In the genomic region with DNA sequence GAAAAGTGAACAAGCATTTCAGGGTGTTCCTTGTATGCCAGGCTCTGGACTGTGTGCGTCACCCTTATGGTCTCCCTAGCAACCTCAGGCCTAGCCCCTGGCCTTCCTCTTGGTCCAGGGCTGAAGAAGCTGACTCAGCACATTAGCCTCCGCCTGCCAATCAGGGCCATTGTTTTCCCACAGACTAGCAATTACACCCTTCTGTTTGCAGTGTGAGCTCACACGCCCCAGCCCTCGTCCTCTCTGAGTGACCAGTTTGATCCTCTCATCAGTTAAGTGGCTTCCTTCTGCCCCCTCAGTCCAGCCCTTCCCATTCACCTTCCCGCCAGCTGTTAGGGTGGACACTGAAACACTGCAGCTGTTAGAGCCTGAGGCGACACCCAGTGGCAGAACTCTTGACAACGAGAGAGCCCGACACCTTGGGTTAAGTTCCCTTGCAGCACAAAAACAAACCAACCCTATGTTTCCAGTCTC, we compare ENCODE assay signal across 9 mouse cellular contexts. TPM values are rescaled to one million over a fixed set of nuclear protein-coding genes. Genes with fewer than 3 reads are reported as not detected.
DNase-seq lines count a peak whose midpoint lies in the region; ATAC-seq lines count a peak whose summit lies in the region.
"Had no signal": no experiment of that assay in that cellular context is flagged by ENCODE, and none has a peak within 500 bp of the region (broad histone marks: within the 10 kb centered on the region; RNA-seq: fewer than 3 reads in every experiment).

No protein-coding gene starts in this region.

- DNase-seq in A20 (ENCODE audit: low read depth, low spot score): peak; percentile 49
- DNase-seq in kidney, postnatal 25 days: peak; percentile 61 to 71
- DNase-seq in midbrain, embryonic 10.5 days (ENCODE audit: low spot score): peak; percentile 77
- DNase-seq in frontal cortex, postnatal 36 days (ENCODE audit: low spot score in 2 of 2): no peak
- DNase-seq in urinary bladder, postnatal 4 days (ENCODE audit: low spot score in 2 of 2): no peak

- ATAC-seq in common myeloid progenitor, adult 5-6 weeks (replicated peaks; ENCODE audit: low read depth, poor library complexity, severe bottlenecking): peak; percentile 53
- peak; percentile 68 for ATAC-seq in heart, embryonic 15.5 days (replicated peaks; ENCODE audit: insufficient number of reproducible peaks, insufficient read depth, low FRiP score, low read depth)
- ATAC-seq in monocyte, adult 5-6 weeks (replicated peaks; ENCODE audit: insufficient number of reproducible peaks, low FRiP score, low TSS enrichment, poor library complexity, severe bottlenecking): no peak

- peak overlapping the region; percentile 48 for H3K4me2 ChIP-seq in heart, embryonic 15.5 days
- H3K4me2 ChIP-seq: liver, embryonic 15.5 days had no signal

- no peak overlapping the region for H3K27ac ChIP-seq in heart, embryonic 15.5 days
- peak overlapping the region; percentile 61 for H3K27ac ChIP-seq in midbrain, embryonic 10.5 days (replicated peaks)
- H3K27ac ChIP-seq: liver, embryonic 15.5 days had no signal

- H3K36me3 ChIP-seq in heart, embryonic 15.5 days: no peaks in the 10 kb centered on the region
- no peaks in the 10 kb centered on the region for H3K36me3 ChIP-seq in midbrain, embryonic 10.5 days
- H3K36me3 ChIP-seq: liver, embryonic 15.5 days had no signal

- 0 out of 2 replicates have a peak overlapping the region, but pooled peaks have one; percentile 13 for H3K4me3 ChIP-seq in heart, embryonic 15.5 days
- peak overlapping the region; percentile 18; the same call in 1 of the 2 replicates for H3K4me3 ChIP-seq in midbrain, embryonic 10.5 days
- H3K4me3 ChIP-seq: liver, embryonic 15.5 days had no signal

- H3K4me1 ChIP-seq in heart, embryonic 15.5 days (replicated peaks): peaks cover 11% of the 10 kb centered on the region
- H3K4me1 ChIP-seq in midbrain, embryonic 10.5 days: peaks cover 13% of the 10 kb centered on the region

- no peaks in the 10 kb centered on the region for H3K27me3 ChIP-seq in heart, embryonic 15.5 days
- H3K27me3 ChIP-seq in midbrain, embryonic 10.5 days (ENCODE audit: low read depth, poor library complexity, severe bottlenecking): 0 out of 2 replicates have a peak, but pooled peaks cover 6% of the 10 kb centered on the region

- WGBS in heart, embryonic 15.5 days: 10% methylated on average over 8 of the region's 8 CpGs
- WGBS in midbrain, embryonic 10.5 days: 9% methylated on average over 8 of the region's 8 CpGs

- H3K9me3 ChIP-seq in heart, embryonic 15.5 days (replicated peaks): no peaks in the 10 kb centered on the region
- H3K9me3 ChIP-seq in midbrain, embryonic 10.5 days (replicated peaks): no peaks in the 10 kb centered on the region
- H3K9me3 ChIP-seq: liver, embryonic 15.5 days had no signal

- no peak overlapping the region for H3K9ac ChIP-seq in heart, embryonic 15.5 days
- H3K9ac ChIP-seq: liver, embryonic 15.5 days had no signal

RNA-seq across cellular contexts. Expression of a gene that starts 7.5 kb away (rescaled TPM):
- 0.39 and 0.87 TPM in 2 replicates for total RNA-seq in common myeloid progenitor, adult 5-6 weeks (2017)
- 0.96 and 1.2 TPM in 2 replicates for polyA plus RNA-seq in heart, embryonic 15.5 days (2015; fragmentation: Nextera tagmentation; extraction: Ambion mirVana)
- polyA plus RNA-seq in midbrain, embryonic 10.5 days (2016; fragmentation: Nextera tagmentation; extraction: Ambion mirVana): 0.15 and 0.20 TPM in 2 replicates
- total RNA-seq in monocyte, adult 5-6 weeks (2017): 0.29 TPM in 1 of 3 replicates, not detected in the others

RNA-seq across cellular contexts. Expression of a gene that starts 8.3 kb away (rescaled TPM):
- total RNA-seq in common myeloid progenitor, adult 5-6 weeks (2017): 1.2 TPM in 1 of 2 replicates, not detected in the other
- polyA plus RNA-seq in heart, embryonic 15.5 days (2015; fragmentation: Nextera tagmentation; extraction: Ambion mirVana): 0.60 and 1.0 TPM in 2 replicates
- polyA plus RNA-seq in midbrain, embryonic 10.5 days (2016; fragmentation: Nextera tagmentation; extraction: Ambion mirVana): 0.21 and 0.33 TPM in 2 replicates
- total RNA-seq in monocyte, adult 5-6 weeks (2017): not detected in 3 replicates

RNA-seq across cellular contexts. Expression of a gene that starts 28.5 kb away (rescaled TPM):
- total RNA-seq in common myeloid progenitor, adult 5-6 weeks (2017): 1.4 TPM in 1 of 2 replicates, not detected in the other
- polyA plus RNA-seq in heart, embryonic 15.5 days (2015; fragmentation: Nextera tagmentation; extraction: Ambion mirVana): 1.7 TPM in 2 replicates
- polyA plus RNA-seq in midbrain, embryonic 10.5 days (2016; fragmentation: Nextera tagmentation; extraction: Ambion mirVana): 5.2 and 5.8 TPM in 2 replicates
- total RNA-seq in monocyte, adult 5-6 weeks (2017): 0.57 TPM in 1 of 3 replicates, not detected in the others

RNA-seq across cellular contexts. Expression of a gene that starts 43.7 kb away (rescaled TPM):
- not detected in 2 replicates for total RNA-seq in common myeloid progenitor, adult 5-6 weeks (2017)
- 0.91 and 1.2 TPM in 2 replicates for polyA plus RNA-seq in heart, embryonic 15.5 days (2015; fragmentation: Nextera tagmentation; extraction: Ambion mirVana)
- polyA plus RNA-seq in midbrain, embryonic 10.5 days (2016; fragmentation: Nextera tagmentation; extraction: Ambion mirVana): 1.2 and 2.2 TPM in 2 replicates
- 0.43 to 3.8 TPM (median 1.6 TPM) in 3 replicates for total RNA-seq in monocyte, adult 5-6 weeks (2017)

Comparison
In these comparisons a context has a peak if more than half of its experiments do, and no peak if none do; other contexts are left out.
1. DNase-seq: peak in A20 (single experiment), kidney, postnatal 25 days (2 of 2) and midbrain, embryonic 10.5 days (single experiment); none in frontal cortex, postnatal 36 days (0 of 2) and urinary bladder, postnatal 4 days (0 of 2).